In the genomic region with DNA sequence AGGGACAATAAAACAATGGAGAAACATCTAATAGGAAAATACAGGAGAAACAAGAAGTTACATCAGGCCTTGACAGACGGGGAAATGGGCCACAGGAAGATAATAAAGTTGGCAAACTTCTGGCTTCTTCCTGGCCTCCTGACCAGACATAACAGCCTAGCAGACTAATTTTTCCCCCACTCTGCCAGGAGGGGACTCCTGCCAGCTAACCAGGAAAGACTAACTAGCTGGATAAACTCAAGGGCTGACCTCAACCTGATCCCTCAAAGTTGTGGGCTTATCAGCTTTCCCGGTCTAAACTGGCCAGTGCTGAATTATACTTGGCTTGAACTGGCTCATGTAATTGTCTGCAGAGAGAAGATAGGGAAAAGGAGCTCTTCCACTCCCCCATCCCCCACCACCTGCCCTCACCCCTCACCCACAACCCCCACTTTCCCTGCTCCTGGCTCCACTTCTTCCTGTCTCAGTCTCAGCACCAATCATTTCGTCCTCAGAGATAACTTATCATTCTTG, we compare ENCODE assay signal across 1 mouse cellular context.
A peak's percentile ranks its signal among the peaks of the same experiment; 100 is the strongest.
TF ChIP-seq lines count a peak whose summit lies in the region.

No protein-coding gene starts in this region.

TF ChIP-seq in MEL, 35 proteins besides CTCF, POLR2A, EP300 and RAD21 (continued from another document):
- TF ChIP-seq TCF12 (IDR thresholded peaks at IDR 0.05; ENCODE audit: low read depth, low read length): peak; percentile 69; the same call in 1 of the 2 replicates
- peak; percentile 38; the same call in 1 of the 2 replicates for TF ChIP-seq MYC (IDR thresholded peaks at IDR 0.05; ENCODE audit: low read depth, low read length)
- TF ChIP-seq E2F4 (IDR thresholded peaks at IDR 0.05; ENCODE audit: borderline replicate concordance, low read depth, low read length): no peak
- TF ChIP-seq ZNF384 (IDR thresholded peaks at IDR 0.05; ENCODE audit: low read depth, low read length): no peak
- TF ChIP-seq SMC3 (IDR thresholded peaks at IDR 0.05; ENCODE audit: low read depth, low read length): no peak
- TF ChIP-seq GABPA (IDR thresholded peaks at IDR 0.05; ENCODE audit: low read depth, low read length): no peak
- no peak for TF ChIP-seq POLR2AphosphoS2 (IDR thresholded peaks at IDR 0.05; ENCODE audit: low read length)
- TF ChIP-seq MEF2A (IDR thresholded peaks at IDR 0.05; ENCODE audit: extremely low read depth, insufficient replicate concordance, low read depth, low read length, poor library complexity, severe bottlenecking): no peak
- TF ChIP-seq ELF1 (IDR thresholded peaks at IDR 0.05; ENCODE audit: low read depth, low read length): peak; percentile 39; the same call in 1 of the 2 replicates
- TF ChIP-seq MAZ (IDR thresholded peaks at IDR 0.05; ENCODE audit: low read depth, low read length): no peak
- 0 out of 2 replicates have a peak, but pooled peaks have one; percentile 20 for TF ChIP-seq BHLHE40 (IDR thresholded peaks at IDR 0.05; ENCODE audit: borderline replicate concordance, low read depth, low read length)
- no peak for TF ChIP-seq JUND (IDR thresholded peaks at IDR 0.05; ENCODE audit: low read depth, low read length)
- 0 out of 2 replicates have a peak, but pooled peaks have one; percentile 21 for TF ChIP-seq RCOR1 (IDR thresholded peaks at IDR 0.05; ENCODE audit: low read depth, low read length)
- 0 out of 2 replicates have a peak, but pooled peaks have one; percentile 30 for TF ChIP-seq SIN3A (IDR thresholded peaks at IDR 0.05; ENCODE audit: low read length)
- no peak for TF ChIP-seq TBP (IDR thresholded peaks at IDR 0.05; ENCODE audit: low read depth, low read length)
- no peak for TF ChIP-seq POLR2AphosphoS5 (IDR thresholded peaks at IDR 0.05; ENCODE audit: borderline replicate concordance, low read depth, low read length)
- no peak for TF ChIP-seq USF2 (IDR thresholded peaks at IDR 0.05; ENCODE audit: borderline replicate concordance in 1 of 2, insufficient read depth in 1 of 2, low read depth in 1 of 2, low read length in 2 of 2)
- TF ChIP-seq ZC3H11A (IDR thresholded peaks at IDR 0.05; ENCODE audit: low read depth, low read length): no peak
- TF ChIP-seq HCFC1 (IDR thresholded peaks at IDR 0.05; ENCODE audit: low read depth, low read length): no peak
